Mouse (Mus musculus) heart, embryonic 16.5 days (tissue): ENCODE results near the gene Oprm1. TPM values are rescaled to one million over a fixed set of nuclear protein-coding genes. Genes with fewer than 3 reads are reported as not detected.

Source experiments
- ATAC-seq: fragments of 200-750 bp; cut with Nextera tagmentation; replicated peaks from 2 replicates; pipeline ENCODE4 v1.8.0; 2017; ENCODE audit warnings: moderate number of reproducible peaks; ENCODE audit not compliant: insufficient read depth, low FRiP score; ENCODE audit errors: extremely low read depth
- H3K27ac ChIP-seq: fragments of 300-500 bp; sonication (generic); 2 replicates; pipeline ENCODE4 v1.5.1; 2014; ENCODE audit warnings: mild to moderate bottlenecking, low read length, control low read depth, moderate library complexity
- H3K27me3 ChIP-seq: fragments of 300-500 bp; sonication (generic); 2 replicates; pipeline ENCODE4 v1.6.1; 2014; ENCODE audit warnings: low read length, mixed read lengths; ENCODE audit not compliant: control insufficient read depth, insufficient read depth
- H3K36me3 ChIP-seq: fragments of 300-500 bp; sonication (generic); 2 replicates; pipeline ENCODE4 v1.6.1; 2014; ENCODE audit not compliant: control insufficient read depth, insufficient read depth
- H3K4me1 ChIP-seq: fragments of 300-500 bp; sonication (generic); 2 replicates; pipeline ENCODE4 v1.6.1; 2014; ENCODE audit warnings: low read length, mixed read lengths; ENCODE audit not compliant: control insufficient read depth, insufficient read depth
- H3K4me2 ChIP-seq: fragments of 300-500 bp; sonication (generic); 2 replicates; pipeline ENCODE4 v1.6.1; 2014; ENCODE audit warnings: low read depth, mild to moderate bottlenecking, control low read depth, low read length
- H3K4me3 ChIP-seq: fragments of 300-500 bp; sonication (generic); 2 replicates; pipeline ENCODE4 v1.5.1; 2014; ENCODE audit warnings: mild to moderate bottlenecking, control low read depth, low read length
- H3K9ac ChIP-seq: fragments of 300-500 bp; sonication (generic); 2 replicates; pipeline ENCODE4 v1.6.1; 2014; ENCODE audit warnings: low read length, control low read depth
- H3K9me3 ChIP-seq: fragments of 300-500 bp; sonication (generic); replicated peaks from 2 replicates; pipeline ENCODE4 v1.6.1; 2016; ENCODE audit warnings: low read length; ENCODE audit not compliant: control insufficient read depth
- WGBS: fragments of 180-500 bp; shearing (Covaris S2); extraction: QIAGEN DNeasy Blood & Tissue Kit; methylation state at CpG from one replicate; pipeline ENCODE4 v1.1.7; 2014; 5-methylcytosine and 5-hydroxymethylcytosine counted together
- polyA plus RNA-seq: library from polyadenylated mRNA; unstranded; fragments of >200 nt; fragmentation: Nextera tagmentation; extraction: Ambion mirVana; gene quantifications from 2 replicates; pipeline ENCODE4 v1.2.1, GENCODE M21; 2015

The Oprm1 gene
- polyA plus RNA-seq, 1 experiment from 2014 or later: not detected

DNA sequence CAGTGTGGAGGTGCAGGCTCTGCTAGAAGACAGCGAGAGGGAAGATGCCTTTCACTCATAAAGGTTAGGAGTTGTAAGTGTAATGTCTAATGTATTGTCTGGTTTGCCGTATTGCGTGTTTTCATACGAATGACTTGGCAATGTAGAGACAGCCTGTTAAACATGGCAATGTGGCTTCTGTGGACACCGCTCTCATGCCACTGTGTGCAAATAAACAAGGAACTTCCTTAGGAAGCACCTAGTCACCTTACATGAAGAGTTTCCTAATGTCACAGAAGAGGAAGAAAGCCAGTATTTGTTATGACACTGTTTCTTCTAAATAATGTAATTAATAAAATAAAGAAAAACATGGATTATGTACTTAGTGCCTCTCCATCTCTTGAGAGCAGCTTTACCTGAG is 278.9 kb downstream of the Oprm1 start:
- Histone ChIP-seq H3K9me3 (no peaks in the 10 kb centered on the region), H3K27me3 (no peaks in the 10 kb centered on the region), H3K27ac (no peak overlapping the region), H3K36me3 (no peaks in the 10 kb centered on the region), H3K9ac (no peak overlapping the region), H3K4me2 (no peak overlapping the region), H3K4me1 (no peaks in the 10 kb centered on the region), H3K4me3 (no peak overlapping the region)
- WGBS: 85% methylated on average over 5 of the region's 5 CpGs
- no peak for ATAC-seq

DNA sequence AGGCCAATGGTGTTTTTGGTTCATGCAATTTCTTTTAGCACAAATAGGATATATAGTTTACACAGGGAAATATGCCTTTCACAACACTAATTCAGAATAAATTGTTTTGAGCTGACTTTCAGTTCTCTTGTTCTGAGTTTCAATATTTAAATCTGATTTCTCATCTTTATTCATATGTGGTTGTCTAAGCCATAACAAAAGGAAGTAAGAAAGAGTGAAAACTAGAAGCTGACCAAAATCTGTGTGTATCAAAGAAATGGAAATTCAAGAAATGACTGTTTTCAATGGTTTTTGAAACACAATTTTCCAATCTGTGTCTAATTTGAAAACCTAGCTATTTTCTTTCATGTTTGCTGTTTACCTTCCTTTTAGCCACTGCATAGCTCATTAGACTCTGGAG is 282.7 kb downstream of the Oprm1 start:
- H3K36me3 ChIP-seq: no peaks in the 10 kb centered on the region
- no peaks in the 10 kb centered on the region for H3K4me1 ChIP-seq
- H3K9ac ChIP-seq: no peak overlapping the region
- H3K9me3 ChIP-seq: no peaks in the 10 kb centered on the region
- H3K27ac ChIP-seq: no peak overlapping the region
- no peak for ATAC-seq
- no peak overlapping the region for H3K4me2 ChIP-seq
- H3K4me3 ChIP-seq: no peak overlapping the region
- no peaks in the 10 kb centered on the region for H3K27me3 ChIP-seq

DNA sequence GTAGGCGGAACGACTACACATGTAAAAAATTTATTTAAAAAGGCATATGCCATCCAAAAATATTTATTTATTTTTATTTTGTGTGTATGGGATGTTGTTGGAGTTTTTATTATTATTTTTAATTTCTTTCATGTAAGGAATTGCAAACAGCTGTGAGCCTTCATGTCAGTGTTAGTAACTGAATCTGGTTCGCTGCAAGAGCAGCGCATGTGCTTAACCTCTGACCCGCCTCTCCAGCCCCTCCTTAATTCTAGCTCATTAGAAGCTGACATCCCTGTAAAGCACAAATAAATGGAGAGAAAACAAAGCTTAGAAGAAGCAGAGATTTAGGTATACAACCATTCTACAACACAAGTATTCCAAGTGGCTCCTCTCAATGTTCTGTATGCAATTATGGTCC is 285.6 kb downstream of the Oprm1 start:
- no peak overlapping the region for H3K4me2 ChIP-seq
- no peaks in the 10 kb centered on the region for H3K9me3 ChIP-seq
- no peaks in the 10 kb centered on the region for H3K4me1 ChIP-seq
- H3K27me3 ChIP-seq: no peaks in the 10 kb centered on the region
- no peak overlapping the region for H3K9ac ChIP-seq
- H3K36me3 ChIP-seq: no peaks in the 10 kb centered on the region
- H3K27ac ChIP-seq: no peak overlapping the region
- no peak overlapping the region for H3K4me3 ChIP-seq
- WGBS: 83% methylated on average over 5 of the region's 5 CpGs
- ATAC-seq: no peak

DNA sequence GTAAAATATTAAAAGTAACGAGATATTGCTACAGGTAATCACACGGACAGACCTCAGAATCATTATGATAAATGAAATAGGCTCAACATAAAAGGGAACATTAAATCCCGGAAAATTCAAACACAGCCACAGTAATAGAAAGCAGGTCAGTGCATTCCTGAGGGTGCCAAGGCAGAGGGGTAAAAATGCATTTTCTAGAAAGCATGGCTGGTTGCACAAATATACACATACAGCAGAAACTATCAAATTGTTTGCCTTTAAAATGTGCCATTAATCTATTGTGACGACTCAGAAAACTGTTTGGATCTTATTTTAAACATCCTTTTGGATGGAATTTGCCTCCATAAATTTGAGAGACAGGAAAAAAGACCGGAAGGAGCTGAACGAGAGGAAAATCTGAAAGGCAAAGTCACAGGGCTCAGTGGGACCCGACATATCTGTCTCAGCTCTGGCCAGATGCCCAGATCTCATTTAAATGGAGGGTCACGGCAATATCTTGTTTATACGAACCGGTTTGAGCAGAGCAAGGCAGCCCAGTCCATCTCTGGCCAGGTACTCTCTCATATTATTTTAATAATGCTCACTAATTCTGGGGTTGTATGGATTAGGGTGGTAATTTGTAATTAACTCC is 289.1 kb downstream of the Oprm1 start:
- H3K4me1 ChIP-seq: no peaks in the 10 kb centered on the region
- H3K36me3 ChIP-seq: no peaks in the 10 kb centered on the region
- no peak for ATAC-seq
- no peak overlapping the region for H3K27ac ChIP-seq
- H3K4me3 ChIP-seq: no peak overlapping the region
- 34% methylated on average over 10 of the region's 10 CpGs for WGBS
- no peaks in the 10 kb centered on the region for H3K9me3 ChIP-seq
- no peak overlapping the region for H3K9ac ChIP-seq
- H3K4me2 ChIP-seq: no peak overlapping the region
- no peaks in the 10 kb centered on the region for H3K27me3 ChIP-seq

DNA sequence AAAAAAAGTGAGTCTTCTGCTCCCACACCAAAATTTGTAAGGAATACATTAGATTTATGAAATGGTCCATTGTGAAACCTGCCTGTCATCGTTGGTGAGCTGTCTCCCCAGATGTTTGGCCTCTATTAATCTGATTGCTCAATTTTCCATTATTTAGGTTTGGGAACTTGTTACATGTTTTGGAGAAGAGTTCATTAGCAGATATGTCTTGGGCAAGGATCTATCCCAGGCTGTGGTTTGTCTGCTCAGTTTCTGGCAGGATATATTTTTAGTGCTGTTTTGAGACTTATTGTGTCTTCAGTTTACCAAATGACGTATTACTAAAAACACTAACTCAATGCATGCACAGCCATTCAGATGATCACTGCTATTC is 289.6 kb downstream of the Oprm1 start:
- no peaks in the 10 kb centered on the region for H3K27me3 ChIP-seq
- H3K4me3 ChIP-seq: no peak overlapping the region
- no peaks in the 10 kb centered on the region for H3K4me1 ChIP-seq
- no peaks in the 10 kb centered on the region for H3K9me3 ChIP-seq
- ATAC-seq: no peak
- 62% methylated on average over 2 of the region's 2 CpGs for WGBS
- H3K4me2 ChIP-seq: no peak overlapping the region
- no peaks in the 10 kb centered on the region for H3K36me3 ChIP-seq
- H3K27ac ChIP-seq: no peak overlapping the region
- H3K9ac ChIP-seq: no peak overlapping the region

DNA sequence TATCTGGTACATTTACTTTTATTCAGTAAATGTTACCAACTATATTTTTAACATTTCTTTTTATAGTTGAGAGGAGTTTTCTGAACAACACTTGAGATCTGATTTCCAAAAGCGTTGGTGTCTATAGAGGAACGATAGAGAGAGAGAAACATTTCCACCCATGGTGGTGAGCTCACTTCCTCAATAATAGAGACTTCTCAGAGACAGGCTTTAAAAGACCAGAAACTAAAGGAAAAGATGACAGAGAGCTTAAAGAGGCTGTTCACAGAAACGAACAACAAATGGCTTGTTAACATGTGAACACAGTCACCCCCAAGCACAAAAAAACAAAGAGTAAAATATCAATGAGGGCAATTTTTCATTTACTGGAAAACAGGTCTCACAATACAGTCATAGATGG is 291.6 kb downstream of the Oprm1 start:
- Histone ChIP-seq H3K4me1 (no peaks in the 10 kb centered on the region), H3K4me2 (no peak overlapping the region), H3K27me3 (no peaks in the 10 kb centered on the region), H3K9ac (no peak overlapping the region), H3K27ac (no peak overlapping the region), H3K4me3 (no peak overlapping the region), H3K9me3 (no peaks in the 10 kb centered on the region), H3K36me3 (no peaks in the 10 kb centered on the region)
- 63% methylated on average over 3 of the region's 3 CpGs for WGBS
- no peak for ATAC-seq

DNA sequence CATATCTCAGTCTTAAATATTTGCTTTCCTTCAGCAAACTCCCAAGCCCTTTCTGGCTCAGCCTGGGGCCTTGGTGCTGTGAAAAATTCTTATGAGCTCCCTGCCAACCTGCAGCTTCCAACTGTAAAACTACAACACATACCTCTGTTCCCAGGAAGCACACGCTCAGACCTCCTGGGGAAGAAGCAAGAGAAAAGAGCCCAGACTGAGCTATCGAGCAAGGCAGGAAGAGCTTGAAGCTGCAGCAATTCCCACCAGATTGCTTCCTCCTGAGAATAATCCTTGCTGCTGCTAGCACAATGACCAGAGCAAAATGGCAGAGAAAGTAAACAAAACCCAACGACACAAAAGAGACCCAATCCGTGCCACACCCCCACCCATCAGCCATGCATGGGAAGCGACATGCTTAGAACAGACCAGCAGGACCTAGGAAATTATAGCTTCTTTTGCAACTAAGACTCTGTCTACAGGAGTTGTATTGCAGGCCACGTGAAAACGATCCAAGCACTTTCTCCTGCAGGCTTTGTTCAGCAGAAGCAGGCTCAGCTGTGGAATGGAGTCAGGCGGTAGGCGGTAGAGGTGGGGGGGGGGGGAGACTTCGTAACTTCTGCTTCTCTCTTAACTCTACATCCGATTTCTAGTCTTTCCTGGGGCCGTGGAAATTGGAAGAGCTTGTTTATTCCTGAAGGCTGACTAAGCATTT is 294.2 kb downstream of the Oprm1 start, which contains the start of gene Ipcef1:
Gene Ipcef1, minus strand, starts transcription at position 164 of the 703 bp plus-strand sequence.
- 35% methylated on average over 12 of the region's 12 CpGs for WGBS
- Histone ChIP-seq H3K9me3 (no peaks in the 10 kb centered on the region), H3K4me1 (no peaks in the 10 kb centered on the region), H3K27me3 (no peaks in the 10 kb centered on the region), H3K4me3 (no peak within 1 kb of the TSS), H3K9ac (no peak within 1 kb of the TSS), H3K36me3 (no peaks in the 10 kb centered on the region), H3K4me2 (no peak within 1 kb of the TSS), H3K27ac (no peak within 1 kb of the TSS)
- no peak for ATAC-seq

DNA sequence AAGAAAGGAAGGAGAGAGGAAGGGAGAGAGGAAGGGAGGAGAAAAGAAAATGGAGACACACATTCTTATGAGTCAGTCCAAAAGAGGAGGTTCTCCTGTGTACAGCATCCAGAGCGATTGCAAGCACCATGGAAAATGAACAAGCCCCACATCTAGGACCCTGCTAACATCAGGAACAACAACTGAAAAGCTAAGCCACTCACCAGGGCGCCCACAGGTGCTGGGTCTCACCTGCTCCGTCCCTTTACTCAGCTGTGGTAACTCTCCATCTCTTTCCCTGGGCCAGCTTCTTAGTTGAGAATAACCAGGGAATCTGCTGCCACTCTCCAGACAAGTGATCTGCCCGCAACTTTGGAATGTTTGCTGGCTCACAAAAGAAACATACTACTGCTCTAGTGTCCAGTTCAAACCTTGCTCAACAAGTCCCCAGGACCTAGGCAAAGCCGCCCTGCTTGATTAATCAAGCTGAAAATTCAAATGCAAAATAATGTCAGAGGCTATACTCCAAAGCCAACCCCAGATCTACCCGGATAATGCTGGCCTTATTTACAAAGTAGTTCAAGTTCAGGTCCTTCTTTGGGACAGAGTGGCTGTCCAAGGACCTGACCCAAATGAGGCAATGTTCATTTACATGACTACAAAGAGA is 296.4 kb downstream of the Oprm1 start:
- Histone ChIP-seq H3K4me3 (no peak overlapping the region), H3K36me3 (no peaks in the 10 kb centered on the region), H3K9ac (no peak overlapping the region), H3K27me3 (no peaks in the 10 kb centered on the region), H3K4me1 (no peaks in the 10 kb centered on the region), H3K4me2 (no peak overlapping the region), H3K27ac (no peak overlapping the region), H3K9me3 (no peaks in the 10 kb centered on the region)
- 66% methylated on average over 6 of the region's 6 CpGs for WGBS
- ATAC-seq: no peak

DNA sequence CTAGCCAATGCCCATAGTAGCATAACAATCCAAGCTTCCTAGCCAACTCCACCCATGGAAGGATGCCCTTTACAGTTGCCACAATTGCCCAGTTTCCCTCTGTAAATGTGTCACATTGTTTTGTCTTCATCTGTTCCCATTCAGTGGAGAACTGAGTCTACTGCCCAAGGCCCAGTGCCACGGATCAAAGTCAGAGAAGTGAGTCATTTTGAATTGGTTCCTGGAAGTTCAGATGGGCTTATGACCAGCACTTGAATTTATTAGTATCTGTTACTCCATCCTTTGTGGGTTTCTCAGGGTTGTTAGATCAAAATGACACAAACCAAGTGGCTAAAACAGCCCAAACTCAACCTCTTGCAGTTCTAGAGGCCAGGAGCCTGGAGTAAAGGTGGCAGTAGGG is 299.2 kb downstream of the Oprm1 start:
- H3K9me3 ChIP-seq: no peaks in the 10 kb centered on the region
- H3K4me2 ChIP-seq: no peak overlapping the region
- no peak overlapping the region for H3K4me3 ChIP-seq
- WGBS: 92% methylated on average over 1 of the region's 1 CpGs
- no peaks in the 10 kb centered on the region for H3K27me3 ChIP-seq
- H3K27ac ChIP-seq: no peak overlapping the region
- no peak for ATAC-seq
- no peaks in the 10 kb centered on the region for H3K4me1 ChIP-seq
- no peak overlapping the region for H3K9ac ChIP-seq
- no peaks in the 10 kb centered on the region for H3K36me3 ChIP-seq
